Mouse (Mus musculus) embryonic facial prominence, embryonic 10.5 days (tissue): ENCODE measurements around the gene Gm26938. TPM values are rescaled to one million over a fixed set of nuclear protein-coding genes. Genes with fewer than 3 reads are reported as not detected.

Experiments used
- DNase-seq: peaks from one replicate; pipeline ENCODE4 v3.0.0-alpha.2; 2017; ENCODE audit warnings: low spot score
- H3K27ac ChIP-seq: fragments of 300-500 bp; sonication (generic); replicated peaks from 2 replicates; pipeline ENCODE4 v1.5.1; 2016; ENCODE audit warnings: mild to moderate bottlenecking
- H3K27me3 ChIP-seq: fragments of 300-500 bp; sonication (generic); replicated peaks from 2 replicates; pipeline ENCODE4 v1.6.1; 2016; ENCODE audit warnings: low read depth, mild to moderate bottlenecking; ENCODE audit not compliant: poor library complexity, severe bottlenecking
- H3K36me3 ChIP-seq: fragments of 300-500 bp; sonication (generic); replicated peaks from 2 replicates; pipeline ENCODE4 v1.6.1; 2016; ENCODE audit warnings: mild to moderate bottlenecking, moderate library complexity
- H3K4me1 ChIP-seq: fragments of 300-500 bp; sonication (generic); 2 replicates; pipeline ENCODE4 v1.6.1; 2016
- H3K4me3 ChIP-seq: fragments of 300-500 bp; sonication (generic); 2 replicates; pipeline ENCODE4 v1.5.1; 2016; ENCODE audit warnings: mild to moderate bottlenecking, moderate library complexity
- H3K9me3 ChIP-seq: fragments of 300-500 bp; sonication (generic); 2 replicates; pipeline ENCODE4 v1.6.1; 2016; ENCODE audit warnings: mild to moderate bottlenecking
- WGBS: fragments of 180-500 bp; shearing (Covaris S2); methylation state at CpG from one replicate; pipeline ENCODE4 v1.1.7; 2016; 5-methylcytosine and 5-hydroxymethylcytosine counted together
- polyA plus RNA-seq: library from polyadenylated mRNA; unstranded; fragments of >200 nt; fragmentation: Nextera tagmentation; extraction: Ambion mirVana; gene quantifications from 2 replicates; pipeline ENCODE4 v1.2.1, GENCODE M21; 2016

Gene Gm26938
- polyA plus RNA-seq, 1 experiment from 2014 or later: not detected

DNA sequence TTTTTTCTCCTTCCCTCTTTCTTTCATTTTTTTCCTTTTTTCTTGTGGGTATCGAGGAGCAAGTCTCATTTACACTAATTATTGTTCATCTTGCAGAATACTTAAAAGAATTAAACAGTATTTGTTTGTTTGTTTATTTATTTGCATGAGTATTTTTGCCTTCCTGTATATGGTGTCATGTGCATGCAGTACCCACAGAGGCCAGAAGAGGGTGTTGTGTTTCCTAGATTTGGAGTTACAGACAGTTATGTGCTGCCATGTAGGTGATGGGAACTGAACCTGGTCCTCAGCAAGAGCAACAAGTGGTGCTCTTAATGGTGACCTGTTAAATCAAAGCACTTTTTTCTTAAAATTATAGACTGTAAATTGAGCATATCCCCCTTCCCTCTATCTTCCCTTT is 1.4 kb upstream of the Gm26938 start:
- no peaks in the 10 kb centered on the region for H3K9me3 ChIP-seq
- no peak overlapping the region for H3K27ac ChIP-seq
- WGBS: 94% methylated on average over 1 of the region's 1 CpGs
- H3K27me3 ChIP-seq: no peaks in the 10 kb centered on the region
- peaks cover 22% of the 10 kb centered on the region for H3K36me3 ChIP-seq
- no peak for DNase-seq
- no peak overlapping the region for H3K4me3 ChIP-seq
- peaks cover 15% of the 10 kb centered on the region for H3K4me1 ChIP-seq

GRCm38 (mm10) chr5:139825947-139826346 is 260 bp downstream of the Gm26938 start:
- 45% methylated on average over 11 of the region's 11 CpGs for WGBS
- Histone ChIP-seq H3K9me3 (no peaks in the 10 kb centered on the region), H3K4me1 (peaks cover 15% of the 10 kb centered on the region), H3K27ac (peak overlapping the region; percentile 88), H3K4me3 (peak overlapping the region; percentile 73), H3K27me3 (no peaks in the 10 kb centered on the region), H3K36me3 (peaks cover 38% of the 10 kb centered on the region)
- DNase-seq: no peak

GRCm38 (mm10) chr5:139824531-139824930 is 1.7 kb downstream of the Gm26938 start:
- Histone ChIP-seq H3K27ac (no peak overlapping the region), H3K4me3 (no peak overlapping the region), H3K9me3 (no peaks in the 10 kb centered on the region), H3K36me3 (peaks cover 39% of the 10 kb centered on the region), H3K4me1 (peaks cover 15% of the 10 kb centered on the region), H3K27me3 (no peaks in the 10 kb centered on the region)
- no peak for DNase-seq
- WGBS: 93% methylated on average over 10 of the region's 10 CpGs

DNA sequence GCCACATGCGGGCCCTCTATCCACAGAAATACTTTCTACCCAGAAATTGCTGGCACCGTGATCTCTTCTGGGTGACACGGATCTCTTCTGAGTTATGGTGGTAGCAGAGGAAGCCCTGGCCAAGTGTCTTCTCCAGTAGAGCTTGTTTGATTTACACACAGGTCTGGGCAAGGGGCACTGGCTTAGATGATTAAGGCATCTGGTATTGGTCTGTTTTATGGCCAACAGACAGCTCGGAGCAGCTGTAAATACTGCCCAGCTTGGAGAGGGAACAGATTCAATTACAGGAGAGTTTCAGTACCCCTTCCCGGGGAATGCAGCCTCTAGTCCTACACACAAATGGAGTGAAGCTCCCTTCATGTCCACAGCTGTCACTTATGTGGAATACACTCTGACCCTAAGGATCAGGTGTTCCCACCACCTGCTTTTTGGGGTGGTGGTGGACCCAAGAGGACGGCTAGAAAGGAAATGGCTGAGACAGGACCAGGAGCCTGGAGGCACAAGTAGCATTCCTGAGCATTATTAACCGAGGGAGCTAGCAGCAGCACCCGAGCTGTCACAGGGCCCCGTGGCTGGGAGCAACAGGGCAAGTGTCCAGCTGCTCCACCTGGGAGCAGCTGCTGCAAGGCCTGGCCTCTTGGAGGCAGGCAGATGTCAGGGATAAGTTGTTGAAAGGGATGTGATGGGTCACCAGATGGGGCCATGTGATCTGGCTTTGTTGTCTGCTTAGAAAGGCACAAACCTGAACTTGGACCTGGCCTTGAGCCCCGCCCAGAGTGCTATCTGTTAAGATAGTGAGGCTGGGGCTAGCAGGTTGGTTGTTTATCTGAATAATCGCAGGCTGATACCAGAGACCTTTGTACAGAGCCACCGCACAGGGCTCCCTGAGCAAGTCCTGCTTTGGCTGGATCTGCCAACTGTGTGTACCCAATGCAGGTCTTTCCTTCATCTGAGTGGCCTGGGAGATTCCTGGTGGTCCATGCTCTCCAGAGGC is 4.4 kb downstream of the Gm26938 start:
- peaks cover 13% of the 10 kb centered on the region for H3K4me1 ChIP-seq
- no peaks in the 10 kb centered on the region for H3K27me3 ChIP-seq
- no peaks in the 10 kb centered on the region for H3K9me3 ChIP-seq
- no peak for DNase-seq
- 80% methylated on average over 12 of the region's 12 CpGs for WGBS
- peaks cover 39% of the 10 kb centered on the region for H3K36me3 ChIP-seq
- no peak overlapping the region for H3K4me3 ChIP-seq
- no peak overlapping the region for H3K27ac ChIP-seq

DNA sequence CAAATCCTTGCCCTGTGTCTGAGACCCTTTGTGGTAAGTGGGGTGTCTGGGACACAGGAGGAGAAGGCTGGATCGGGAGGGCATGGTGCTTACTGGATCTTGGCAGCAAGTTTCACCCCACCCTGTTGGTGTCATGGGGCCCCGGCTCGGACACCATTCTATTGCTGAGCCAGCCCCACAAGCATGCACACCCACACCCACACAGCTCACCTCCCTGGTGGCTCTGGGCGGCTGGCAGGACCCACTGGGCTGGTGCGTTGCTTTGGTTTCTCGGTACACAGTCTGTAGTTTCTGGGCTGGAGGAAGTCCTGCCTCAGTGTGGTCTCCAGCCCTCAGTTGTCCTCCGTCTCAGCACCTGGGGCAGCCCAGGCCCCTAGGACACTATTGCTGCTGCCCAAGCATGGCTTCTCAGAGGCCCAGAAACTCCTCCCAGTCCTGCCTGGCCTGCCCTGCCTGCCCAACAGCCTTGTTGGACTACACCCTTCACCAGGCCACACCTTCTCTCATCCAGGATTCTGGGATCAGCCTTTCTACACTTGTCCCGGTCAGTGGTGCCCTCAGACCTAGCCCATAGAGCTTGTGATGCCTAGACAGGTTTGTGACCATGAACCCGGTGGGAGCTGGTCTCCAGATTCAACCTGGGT is 6.5 kb downstream of the Gm26938 start, which contains the start of gene Tmem184a:
Gene Tmem184a, minus strand, starts transcription at position 380 of the 644 bp plus-strand sequence.
- 88% methylated on average over 9 of the region's 9 CpGs for WGBS
- Histone ChIP-seq H3K9me3 (no peaks in the 10 kb centered on the region), H3K4me3 (no peak within 1 kb of the TSS), H3K27ac (no peak within 1 kb of the TSS), H3K36me3 (peaks cover 37% of the 10 kb centered on the region), H3K27me3 (peaks cover 11% of the 10 kb centered on the region), H3K4me1 (no peaks in the 10 kb centered on the region)
- no peak for DNase-seq

DNA sequence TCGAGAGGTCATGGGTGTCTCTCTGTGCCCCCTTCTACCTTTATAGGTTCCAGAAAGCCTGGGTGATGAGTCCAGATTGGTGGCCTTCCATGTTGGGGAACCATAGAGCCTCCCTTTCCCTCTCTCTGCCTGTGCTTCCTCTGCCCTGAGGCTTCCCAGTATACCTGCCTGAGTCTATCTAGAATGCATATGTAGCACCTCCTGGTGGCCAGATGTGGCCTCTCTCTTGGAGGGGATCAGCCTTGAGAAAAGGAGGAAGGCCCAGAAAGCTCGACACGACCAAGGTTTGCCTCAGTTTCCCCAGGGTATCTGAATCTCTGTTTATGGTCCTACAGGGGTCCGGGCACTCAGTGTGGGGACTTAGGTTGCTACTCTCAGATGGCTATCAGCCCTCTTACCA is 7.4 kb downstream of the Gm26938 start:
- Histone ChIP-seq H3K27me3 (peaks cover 20% of the 10 kb centered on the region), H3K9me3 (no peaks in the 10 kb centered on the region), H3K4me3 (no peak overlapping the region), H3K27ac (no peak overlapping the region), H3K4me1 (peaks cover 4% of the 10 kb centered on the region; the same call in 1 of the 2 replicates), H3K36me3 (peaks cover 29% of the 10 kb centered on the region)
- WGBS: 53% methylated on average over 4 of the region's 4 CpGs
- DNase-seq: peak; percentile 28

DNA sequence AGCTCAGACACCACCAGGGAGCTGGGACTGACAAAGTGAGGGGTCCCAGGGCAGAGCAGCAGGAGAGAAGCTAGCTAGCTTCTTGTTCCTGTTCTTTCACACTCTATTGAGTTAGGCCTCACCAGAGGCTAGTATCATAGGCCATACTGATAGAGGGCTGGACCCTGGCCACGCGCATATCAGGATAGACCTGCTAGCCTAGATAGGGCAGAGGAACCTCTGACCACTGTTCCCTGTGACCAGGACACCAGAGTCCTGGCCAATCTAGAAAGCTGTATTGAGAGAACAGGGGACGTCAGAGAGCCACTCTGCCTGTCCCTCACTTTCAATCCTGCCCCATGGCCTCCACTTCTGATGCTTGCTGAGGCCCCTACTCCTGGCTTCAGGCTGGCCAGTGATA is 8.2 kb downstream of the Gm26938 start:
- H3K27ac ChIP-seq: 0 out of 2 replicates have a peak overlapping the region, but pooled peaks have one; percentile 25
- peaks cover 22% of the 10 kb centered on the region for H3K36me3 ChIP-seq
- 84% methylated on average over 3 of the region's 3 CpGs for WGBS
- no peaks in the 10 kb centered on the region for H3K9me3 ChIP-seq
- peaks cover 28% of the 10 kb centered on the region for H3K27me3 ChIP-seq
- no peak overlapping the region for H3K4me3 ChIP-seq
- H3K4me1 ChIP-seq: peaks cover 9% of the 10 kb centered on the region; the same call in 1 of the 2 replicates
- no peak for DNase-seq

DNA sequence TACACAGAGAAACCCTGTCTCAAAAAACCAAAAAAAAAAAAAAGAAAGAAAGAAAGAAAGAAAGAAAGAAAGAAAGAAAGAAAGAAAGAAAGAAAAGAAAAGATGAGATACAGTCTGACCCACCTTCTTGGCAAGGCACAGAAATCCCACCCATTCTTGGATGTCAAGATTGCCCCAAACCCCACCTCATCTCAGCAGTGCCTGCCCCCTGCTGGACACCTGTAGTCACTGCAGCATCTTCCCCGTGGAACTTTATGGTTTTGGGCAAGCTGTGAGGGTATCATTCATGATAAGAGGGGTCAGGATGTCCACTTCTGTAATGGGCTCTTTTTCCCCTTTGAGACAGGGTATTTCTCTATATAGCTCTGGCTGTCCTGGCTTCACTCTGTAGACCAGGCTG is 8.9 kb downstream of the Gm26938 start:
- no peak overlapping the region for H3K27ac ChIP-seq
- peaks cover 14% of the 10 kb centered on the region; the same call in 1 of the 2 replicates for H3K4me1 ChIP-seq
- DNase-seq: no peak
- no peak overlapping the region for H3K4me3 ChIP-seq
- WGBS: 2% methylated on average over 1 of the region's 1 CpGs
- H3K36me3 ChIP-seq: peaks cover 14% of the 10 kb centered on the region
- H3K9me3 ChIP-seq: no peaks in the 10 kb centered on the region
- H3K27me3 ChIP-seq: peaks cover 35% of the 10 kb centered on the region

GRCm38 (mm10) chr5:139816445-139816844 is 9.8 kb downstream of the Gm26938 start:
- no peak overlapping the region for H3K4me3 ChIP-seq
- no peaks in the 10 kb centered on the region for H3K9me3 ChIP-seq
- peaks cover 6% of the 10 kb centered on the region for H3K36me3 ChIP-seq
- peaks cover 14% of the 10 kb centered on the region; the same call in 1 of the 2 replicates for H3K4me1 ChIP-seq
- no peak for DNase-seq
- H3K27ac ChIP-seq: no peak overlapping the region
- peaks cover 35% of the 10 kb centered on the region for H3K27me3 ChIP-seq

GRCm38 (mm10) chr5:139815964-139816363 is 10.2 kb downstream of the Gm26938 start:
- Histone ChIP-seq H3K36me3 (peaks cover 1% of the 10 kb centered on the region), H3K27me3 (peaks cover 35% of the 10 kb centered on the region), H3K27ac (no peak overlapping the region), H3K4me3 (no peak overlapping the region), H3K4me1 (peaks cover 14% of the 10 kb centered on the region; the same call in 1 of the 2 replicates), H3K9me3 (no peaks in the 10 kb centered on the region)
- DNase-seq: no peak
- 88% methylated on average over 6 of the region's 6 CpGs for WGBS

DNA sequence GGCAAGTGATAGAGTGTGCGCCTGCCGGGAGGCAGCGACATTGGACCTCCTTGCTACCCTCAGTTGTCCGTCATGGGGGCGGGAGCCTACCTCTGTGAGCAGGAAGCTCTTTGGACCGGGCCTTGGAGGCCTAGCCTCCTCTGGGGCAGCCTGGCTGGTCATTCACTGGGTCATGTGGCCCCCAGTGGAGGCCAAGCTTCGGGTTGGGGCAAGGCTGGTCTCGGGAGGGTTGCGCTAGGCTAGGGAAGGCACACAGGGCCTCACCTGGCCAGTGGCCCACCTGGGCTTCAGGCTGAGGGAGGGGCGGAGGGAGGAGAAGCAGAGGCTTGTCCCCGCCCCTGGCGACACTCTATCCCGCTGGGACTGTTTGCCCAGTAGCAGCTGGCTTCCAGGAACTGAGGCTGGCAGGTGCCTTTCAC is 12.2 kb downstream of the Gm26938 start:
- 7% methylated on average over 13 of the region's 13 CpGs for WGBS
- peak; percentile 45 for DNase-seq
- H3K27ac ChIP-seq: peak overlapping the region; percentile 69; the same call in 1 of the 2 replicates
- H3K4me1 ChIP-seq: peaks cover 14% of the 10 kb centered on the region; the same call in 1 of the 2 replicates
- H3K9me3 ChIP-seq: no peaks in the 10 kb centered on the region
- peaks cover 35% of the 10 kb centered on the region for H3K27me3 ChIP-seq
- H3K4me3 ChIP-seq: peak overlapping the region; percentile 43
- H3K36me3 ChIP-seq: no peaks in the 10 kb centered on the region

DNA sequence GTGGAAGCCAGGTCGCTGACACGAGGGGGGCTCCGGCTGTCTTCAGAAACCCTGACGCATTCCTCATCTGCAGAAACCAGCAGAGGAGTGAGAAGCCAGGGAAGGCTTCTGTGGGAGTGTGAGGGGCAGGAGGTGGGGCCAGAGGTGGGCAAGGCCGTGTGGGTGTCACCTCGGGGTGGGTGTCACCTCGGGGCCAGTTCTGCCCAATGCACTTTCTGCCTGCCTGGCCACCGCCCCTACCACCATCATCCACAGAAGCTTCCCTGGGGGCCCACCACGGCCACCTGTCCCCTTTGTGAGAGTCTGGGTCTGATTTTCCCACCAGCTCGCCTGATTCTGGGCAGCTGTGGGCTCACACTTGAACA is 13.1 kb downstream of the Gm26938 start:
- no peaks in the 10 kb centered on the region for H3K36me3 ChIP-seq
- 47% methylated on average over 10 of the region's 10 CpGs for WGBS
- H3K27ac ChIP-seq: no peak overlapping the region
- H3K4me1 ChIP-seq: peaks cover 14% of the 10 kb centered on the region; the same call in 1 of the 2 replicates
- DNase-seq: no peak
- H3K9me3 ChIP-seq: no peaks in the 10 kb centered on the region
- H3K4me3 ChIP-seq: peak overlapping the region; percentile 43; the same call in 1 of the 2 replicates
- peaks cover 35% of the 10 kb centered on the region for H3K27me3 ChIP-seq
